Mouse (Mus musculus): ENCODE measurements around the gene Nrxn2.

DNA sequence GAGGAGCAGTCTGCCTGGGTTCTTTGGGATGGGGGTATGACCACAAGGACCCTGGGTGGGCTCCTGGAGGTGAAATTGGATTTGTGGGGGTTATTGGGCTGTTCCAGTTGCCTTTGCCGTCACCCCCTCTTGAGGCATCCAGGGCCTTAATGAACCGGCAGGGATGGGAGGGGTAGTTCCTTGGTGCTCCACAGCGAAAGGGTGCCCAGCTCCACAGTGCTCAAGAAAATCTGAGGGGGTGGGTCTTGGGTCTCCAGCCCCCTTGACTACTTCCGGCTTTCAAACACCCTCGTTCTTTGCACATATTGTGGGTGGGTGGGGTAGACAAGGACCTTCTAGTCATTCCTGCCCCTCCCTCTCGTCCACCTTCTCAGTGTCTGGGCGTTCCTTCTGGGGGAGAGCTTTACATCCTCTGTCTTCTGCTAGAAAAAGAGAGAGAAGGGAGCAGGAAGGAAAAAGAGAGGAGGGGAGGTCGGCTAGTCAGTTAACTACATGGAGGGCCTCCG is 1.3 kb downstream of the Nrxn2 start:
- TF ChIP-seq CTCF (conservative IDR thresholded peaks at IDR 0.05; ENCODE audit: insufficient read depth, insufficient read length, low read depth, low read length), result no peak
- no peak for TF ChIP-seq POLR2A (IDR thresholded peaks at IDR 0.05; ENCODE audit: low read depth, low read length)
